Mouse (Mus musculus) intestine, embryonic 15.5 days (tissue): ENCODE data around the gene Nr2f2. TPM values are rescaled to one million over a fixed set of nuclear protein-coding genes. Genes with fewer than 3 reads are reported as not detected.

Source experiments
- ATAC-seq: fragments of 200-750 bp; cut with Nextera tagmentation; 2 replicates; pipeline ENCODE4 v1.8.0; 2017; ENCODE audit warnings: moderate TSS enrichment, moderate library complexity
- H3K27ac ChIP-seq: fragments of 300-500 bp; sonication (generic); 2 replicates; pipeline ENCODE4 v1.5.1; 2015; ENCODE audit warnings: mild to moderate bottlenecking, inconsistent platforms
- H3K27me3 ChIP-seq: fragments of 300-500 bp; sonication (generic); replicated peaks from 2 replicates; pipeline ENCODE4 v1.6.1; 2015; ENCODE audit warnings: inconsistent platforms
- H3K36me3 ChIP-seq: fragments of 300-500 bp; sonication (generic); 2 replicates; pipeline ENCODE4 v1.6.1; 2015; ENCODE audit warnings: inconsistent platforms
- H3K4me1 ChIP-seq: fragments of 300-500 bp; sonication (generic); replicated peaks from 2 replicates; pipeline ENCODE4 v1.6.1; 2015; ENCODE audit warnings: inconsistent platforms
- H3K4me2 ChIP-seq: fragments of 300-500 bp; sonication (generic); replicated peaks from 2 replicates; pipeline ENCODE4 v1.6.1; 2015; ENCODE audit warnings: mild to moderate bottlenecking, inconsistent platforms
- H3K4me3 ChIP-seq: fragments of 300-500 bp; sonication (generic); replicated peaks from 2 replicates; pipeline ENCODE4 v1.5.1; 2015; ENCODE audit warnings: inconsistent platforms
- H3K9ac ChIP-seq: fragments of 300-500 bp; sonication (generic); 2 replicates; pipeline ENCODE4 v1.6.1; 2015; ENCODE audit warnings: inconsistent platforms
- H3K9me3 ChIP-seq: fragments of 300-500 bp; sonication (generic); 2 replicates; pipeline ENCODE4 v1.6.1; 2016; ENCODE audit warnings: inconsistent platforms
- WGBS: fragments of 180-500 bp; shearing (Covaris S2); methylation state at CpG from one replicate; pipeline ENCODE4 v1.1.7; 2015; 5-methylcytosine and 5-hydroxymethylcytosine counted together
- polyA plus RNA-seq: library from polyadenylated mRNA; unstranded; fragments of >200 nt; fragmentation: Nextera tagmentation; extraction: Ambion mirVana; gene quantifications from 2 replicates; pipeline ENCODE4 v1.2.1, GENCODE M21; 2015

The Nr2f2 gene
- polyA plus RNA-seq, 1 experiment from 2014 or later = 46.3 TPM

- H3K4me2 ChIP-seq = peak overlapping the region; percentile 86
- H3K4me1 ChIP-seq = peaks cover 19% of the 10 kb centered on the region
- peak overlapping the region; percentile 76 for H3K4me3 ChIP-seq
- WGBS = 24% methylated on average over 5 of the region's 5 CpGs
- no peaks in the 10 kb centered on the region for H3K27me3 ChIP-seq
- no peaks in the 10 kb centered on the region for H3K36me3 ChIP-seq
- ATAC-seq = no peak
- peak overlapping the region; percentile 13; the same call in 1 of the 2 replicates for H3K9ac ChIP-seq
- H3K9me3 ChIP-seq = no peaks in the 10 kb centered on the region
- no peak overlapping the region for H3K27ac ChIP-seq
Observed at GRCm38 (mm10) chr7:70355691-70356568, 10.6 kb downstream of the Nr2f2 start.

GRCm38 (mm10) chr7:70355357-70355620 is 11.2 kb downstream of the Nr2f2 start:
- ATAC-seq = no peak
- H3K27ac ChIP-seq = no peak overlapping the region
- no peak overlapping the region for H3K9ac ChIP-seq

GRCm38 (mm10) chr7:70354606-70355356 is 11.8 kb downstream of the Nr2f2 start:
- H3K4me2 ChIP-seq = peak overlapping the region; percentile 86

More at GRCm38 (mm10) chr7:70355357-70355620, 11.2 kb downstream of the Nr2f2 start:
- no peaks in the 10 kb centered on the region for H3K36me3 ChIP-seq
- H3K9me3 ChIP-seq = no peaks in the 10 kb centered on the region
- H3K4me3 ChIP-seq = peak overlapping the region; percentile 25
- H3K27me3 ChIP-seq = no peaks in the 10 kb centered on the region
- 42% methylated on average over 2 of the region's 2 CpGs for WGBS
- peak overlapping the region; percentile 86 for H3K4me2 ChIP-seq
- H3K4me1 ChIP-seq = peaks cover 21% of the 10 kb centered on the region

GRCm38 (mm10) chr7:70353151-70353550 is 13.4 kb downstream of the Nr2f2 start:
- H3K27me3 ChIP-seq = no peaks in the 10 kb centered on the region
- no peaks in the 10 kb centered on the region for H3K9me3 ChIP-seq
- WGBS = 14% methylated on average over 4 of the region's 4 CpGs
- H3K9ac ChIP-seq = no peak overlapping the region
- H3K4me3 ChIP-seq = 0 out of 2 replicates have a peak overlapping the region, but pooled peaks have one; percentile 9
- peaks cover 32% of the 10 kb centered on the region for H3K4me1 ChIP-seq
- no peak overlapping the region for H3K27ac ChIP-seq
- peak overlapping the region; percentile 74 for H3K4me2 ChIP-seq
- no peaks in the 10 kb centered on the region for H3K36me3 ChIP-seq
- ATAC-seq = no peak

More at GRCm38 (mm10) chr7:70354606-70355356, 11.8 kb downstream of the Nr2f2 start:
- ATAC-seq = no peak
- Histone ChIP-seq H3K36me3 (no peaks in the 10 kb centered on the region), H3K9ac (no peak overlapping the region), H3K27ac (0 out of 2 replicates have a peak overlapping the region, but pooled peaks have one; percentile 7), H3K4me3 (peak overlapping the region; percentile 25), H3K4me1 (peaks cover 24% of the 10 kb centered on the region), H3K27me3 (no peaks in the 10 kb centered on the region), H3K9me3 (no peaks in the 10 kb centered on the region)
- WGBS = 24% methylated on average over 14 of the region's 14 CpGs

- Histone ChIP-seq H3K4me1 (peaks cover 32% of the 10 kb centered on the region), H3K9me3 (no peaks in the 10 kb centered on the region), H3K9ac (no peak overlapping the region), H3K36me3 (no peaks in the 10 kb centered on the region), H3K4me3 (no peak overlapping the region), H3K27me3 (no peaks in the 10 kb centered on the region), H3K4me2 (peak overlapping the region; percentile 74), H3K27ac (no peak overlapping the region)
- ATAC-seq = no peak
- WGBS = 24% methylated on average over 3 of the region's 3 CpGs
Observed at GRCm38 (mm10) chr7:70352617-70353016, 13.9 kb downstream of the Nr2f2 start.

- Histone ChIP-seq H3K9ac (peak overlapping the region; percentile 65; the same call in 1 of the 2 replicates), H3K27ac (peak overlapping the region; percentile 38; the same call in 1 of the 2 replicates)
- 5% methylated on average over 1 of the region's 1 CpGs for WGBS
Observed at GRCm38 (mm10) chr7:70351981-70352560, 14.5 kb downstream of the Nr2f2 start.

GRCm38 (mm10) chr7:70350781-70351551 is 15.6 kb downstream of the Nr2f2 start:
- peak overlapping the region; percentile 74 for H3K4me2 ChIP-seq
- peaks cover 27% of the 10 kb centered on the region for H3K4me1 ChIP-seq
- H3K9ac ChIP-seq = peak overlapping the region; percentile 65
- H3K4me3 ChIP-seq = peak overlapping the region; percentile 56
- under 1% methylated on average over 36 of the region's 55 CpGs for WGBS
- H3K27ac ChIP-seq = peak overlapping the region; percentile 88
- no peaks in the 10 kb centered on the region for H3K36me3 ChIP-seq
- peak; percentile 70 for ATAC-seq
- no peaks in the 10 kb centered on the region for H3K9me3 ChIP-seq
- no peaks in the 10 kb centered on the region for H3K27me3 ChIP-seq

More at GRCm38 (mm10) chr7:70351981-70352560, 14.5 kb downstream of the Nr2f2 start:
- H3K4me3 ChIP-seq = peak overlapping the region; percentile 56; the same call in 1 of the 2 replicates
- no peak for ATAC-seq
- peak overlapping the region; percentile 74 for H3K4me2 ChIP-seq
- no peaks in the 10 kb centered on the region for H3K9me3 ChIP-seq
- no peaks in the 10 kb centered on the region for H3K36me3 ChIP-seq
- H3K27me3 ChIP-seq = no peaks in the 10 kb centered on the region
- H3K4me1 ChIP-seq = peaks cover 31% of the 10 kb centered on the region

GRCm38 (mm10) chr7:70349981-70350670 is 16.4 kb downstream of the Nr2f2 start:
- 29% methylated on average over 20 of the region's 20 CpGs for WGBS
- Histone ChIP-seq H3K4me1 (peaks cover 30% of the 10 kb centered on the region), H3K4me2 (peak overlapping the region; percentile 74), H3K27ac (no peak overlapping the region; the same call in 1 of the 2 replicates), H3K9me3 (no peaks in the 10 kb centered on the region), H3K36me3 (no peaks in the 10 kb centered on the region), H3K9ac (peak overlapping the region; percentile 65; the same call in 1 of the 2 replicates), H3K4me3 (peak overlapping the region; percentile 56), H3K27me3 (no peaks in the 10 kb centered on the region)
- 0 out of 2 replicates have a peak, but pooled peaks have one; percentile 15 for ATAC-seq

GRCm38 (mm10) chr7:70348977-70349615 is 17.4 kb downstream of the Nr2f2 start:
- ATAC-seq = no peak
- Histone ChIP-seq H3K9me3 (no peaks in the 10 kb centered on the region), H3K36me3 (no peaks in the 10 kb centered on the region), H3K4me2 (peak overlapping the region; percentile 74; the same call in 1 of the 2 replicates), H3K4me1 (peaks cover 30% of the 10 kb centered on the region), H3K4me3 (no peak overlapping the region), H3K9ac (no peak overlapping the region), H3K27me3 (0 out of 2 replicates have a peak, but pooled peaks cover 3% of the 10 kb centered on the region), H3K27ac (peak overlapping the region; percentile 25; the same call in 1 of the 2 replicates)
- 48% methylated on average over 11 of the region's 11 CpGs for WGBS

- WGBS = 50% methylated on average over 30 of the region's 30 CpGs
- no peak overlapping the region for H3K9ac ChIP-seq
- no peaks in the 10 kb centered on the region for H3K36me3 ChIP-seq
- 0 out of 2 replicates have a peak, but pooled peaks cover 3% of the 10 kb centered on the region for H3K27me3 ChIP-seq
- no peak overlapping the region for H3K4me3 ChIP-seq
- peak overlapping the region; percentile 19; the same call in 1 of the 2 replicates for H3K4me2 ChIP-seq
- ATAC-seq = no peak
- no peaks in the 10 kb centered on the region for H3K9me3 ChIP-seq
- H3K4me1 ChIP-seq = peaks cover 30% of the 10 kb centered on the region
- peak overlapping the region; percentile 25; the same call in 1 of the 2 replicates for H3K27ac ChIP-seq
Observed at GRCm38 (mm10) chr7:70348064-70348976, 18.2 kb downstream of the Nr2f2 start.
